Mouse (Mus musculus) MEL (cell line): Measurements from ENCODE around the gene Arid4b.

Experiments
- CTCF ChIP-seq, 3 experiments: IDR thresholded peaks in 2 of 3; conservative IDR thresholded peaks in 1 of 3; 2 replicates each; pipeline ENCODE4 v1.5.1; 2011 to 2012; ENCODE audit warnings: low read length in 3 of 3, low read depth in 2 of 3, mild to moderate bottlenecking in 2 of 3, improper control_type of control experiment in 1 of 3, inconsistent platforms in 1 of 3, mixed read lengths in 1 of 3, moderate library complexity in 1 of 3; ENCODE audit not compliant: control insufficient read depth in 1 of 3, insufficient read depth in 1 of 3, poor library complexity in 1 of 3, severe bottlenecking in 1 of 3
- EP300 ChIP-seq, 2 experiments: IDR thresholded peaks; 2 replicates each; pipeline ENCODE4 v1.6.1; 2011; ENCODE audit warnings: improper control_type of control experiment in 2 of 2, low read length in 2 of 2, low read depth in 1 of 2, mild to moderate bottlenecking in 1 of 2
- MAX ChIP-seq: IDR thresholded peaks from 2 replicates; pipeline ENCODE4 v1.6.1; 2011; ENCODE audit warnings: low read length, improper control_type of control experiment
- MXI1 ChIP-seq: IDR thresholded peaks from 2 replicates; pipeline ENCODE4 v1.6.1; 2011; ENCODE audit warnings: mild to moderate bottlenecking, low read depth, low read length, improper control_type of control experiment
- MYC ChIP-seq: IDR thresholded peaks from 2 replicates; pipeline ENCODE4 v1.6.1; 2011; ENCODE audit warnings: low read depth, mild to moderate bottlenecking, low read length, improper control_type of control experiment, moderate library complexity
- POLR2A ChIP-seq, 2 experiments: IDR thresholded peaks; 2 replicates each; pipeline ENCODE4 v1.6.1; 2011 to 2012; ENCODE audit warnings: low read length in 2 of 2, mild to moderate bottlenecking in 2 of 2, control low read depth in 1 of 2, improper control_type of control experiment in 1 of 2, low read depth in 1 of 2, moderate library complexity in 1 of 2; ENCODE audit not compliant: control insufficient read depth in 1 of 2, insufficient read depth in 1 of 2, poor library complexity in 1 of 2

DNA sequence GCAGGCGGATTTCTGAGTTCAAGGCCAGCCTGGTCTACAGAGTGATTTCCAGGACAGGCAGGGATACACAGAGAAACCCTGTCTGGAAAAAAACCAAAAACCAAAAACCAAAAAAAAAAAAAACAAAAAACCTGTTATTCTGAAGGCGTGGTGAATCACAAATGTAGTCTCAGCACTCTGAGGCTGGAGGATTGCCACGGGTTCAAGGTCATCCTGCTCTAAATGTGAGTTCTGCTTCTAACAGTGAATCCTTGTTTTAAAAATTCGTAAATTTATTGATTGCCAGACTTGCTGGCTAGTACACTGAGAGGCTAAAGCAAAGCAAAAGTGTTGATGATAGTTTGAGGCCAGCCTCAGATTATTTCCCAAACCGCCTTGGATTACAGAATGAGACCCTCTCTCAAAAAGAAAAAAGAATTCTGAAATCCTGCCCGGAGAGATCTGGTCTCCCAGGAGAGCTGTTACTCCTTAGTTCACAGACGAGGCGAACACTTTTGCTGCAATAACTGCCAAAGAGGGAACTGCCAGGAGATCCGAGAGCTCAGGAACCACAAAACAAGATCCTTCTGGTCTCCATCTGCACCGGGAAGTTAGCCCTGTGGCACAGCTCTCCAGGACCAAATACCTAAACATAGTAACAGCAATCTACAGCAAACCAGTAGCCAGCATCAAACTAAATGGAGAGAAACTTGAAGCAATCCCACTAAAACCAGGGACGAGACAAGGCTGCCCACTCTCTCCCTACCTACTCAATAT, 27.0 kb upstream of the Arid4b start:
- no peak for TF ChIP-seq MAX
- TF ChIP-seq POLR2A (IDR thresholded peaks at IDR 0.05; ENCODE audit: control insufficient read depth in 1 of 2, insufficient read depth in 1 of 2, low read depth in 1 of 2, low read length in 2 of 2, poor library complexity in 1 of 2): no peak
- TF ChIP-seq CTCF (IDR thresholded peaks at IDR 0.05 in 2 of 3, conservative IDR thresholded peaks at IDR 0.05 in 1 of 3; ENCODE audit: control insufficient read depth in 1 of 3, insufficient read depth in 1 of 3, low read depth in 2 of 3, low read length in 3 of 3, poor library complexity in 1 of 3, severe bottlenecking in 1 of 3): no peak
- no peak for TF ChIP-seq MYC
- no peak for TF ChIP-seq EP300 (IDR thresholded peaks at IDR 0.05; ENCODE audit: low read depth in 1 of 2, low read length in 2 of 2)
- TF ChIP-seq MXI1: no peak
